Mouse (Mus musculus) T-helper 1 cell (primary cell): ENCODE measurements around the gene Tanc1.

ENCODE experiments used
- in situ Hi-C: fragments of 300-600 bp; cut with MboI, MseI; formaldehyde crosslinking; loops from one replicate; pipeline ENCODE4 v1.15.1; 2025; ENCODE audit warnings: high pct_unique_total_duplicates

Gene Tanc1

GRCm38 (mm10) chr2:59648444-59648843 lies 36.6 kb downstream of the Tanc1 start:
- in situ Hi-C loops, result no loop called here

GRCm38 (mm10) chr2:59651801-59652200 lies 40.0 kb downstream of the Tanc1 start:
- in situ Hi-C loops, result no loop called here

DNA sequence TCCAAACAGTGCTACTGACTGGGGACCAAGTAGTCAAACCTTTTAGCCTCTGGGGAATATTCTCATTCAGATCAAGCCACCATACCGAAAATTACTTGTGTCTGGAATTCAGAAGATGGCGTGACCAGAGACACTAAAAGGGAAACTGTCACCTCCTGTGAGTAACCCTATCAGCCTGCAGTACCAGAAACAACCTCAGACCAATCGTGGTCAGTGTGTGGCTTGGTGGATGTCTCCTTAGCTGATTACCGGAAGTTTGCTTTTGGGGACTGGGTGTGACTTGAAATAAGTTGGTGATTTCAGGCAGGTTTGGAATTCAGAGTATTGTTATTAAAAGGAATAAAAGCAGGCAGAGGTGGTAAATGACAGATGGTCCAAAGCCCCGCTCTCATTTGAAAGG lies 40.9 kb downstream of the Tanc1 start:
- in situ Hi-C loops, result no loop called here

- in situ Hi-C loops, result no loop called here
Measured at GRCm38 (mm10) chr2:59653306-59654165, 41.7 kb downstream of the Tanc1 start.

DNA sequence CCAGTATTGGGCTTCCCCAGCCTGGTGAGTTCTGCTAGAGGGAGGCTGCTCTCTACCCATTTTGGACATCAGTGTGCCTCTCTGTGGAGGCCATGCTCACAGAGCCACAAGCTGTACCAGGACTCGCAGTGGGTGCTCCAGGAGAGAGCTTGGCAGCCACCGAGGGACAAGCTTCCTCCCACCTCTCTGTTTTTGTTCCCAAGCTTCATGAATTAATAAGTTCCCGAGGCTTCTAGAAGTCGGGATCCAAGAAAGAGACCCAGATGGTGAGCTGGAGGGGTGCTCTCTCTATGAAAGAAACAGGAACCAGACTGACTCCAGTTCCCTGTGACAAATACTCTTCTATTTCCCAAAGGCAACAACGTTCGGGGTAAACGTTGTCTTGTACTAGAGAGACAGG lies 43.6 kb downstream of the Tanc1 start:
- in situ Hi-C loops, result no loop called here

- in situ Hi-C loops, result no loop called here
Measured at GRCm38 (mm10) chr2:59656680-59657079, 44.8 kb downstream of the Tanc1 start.

DNA sequence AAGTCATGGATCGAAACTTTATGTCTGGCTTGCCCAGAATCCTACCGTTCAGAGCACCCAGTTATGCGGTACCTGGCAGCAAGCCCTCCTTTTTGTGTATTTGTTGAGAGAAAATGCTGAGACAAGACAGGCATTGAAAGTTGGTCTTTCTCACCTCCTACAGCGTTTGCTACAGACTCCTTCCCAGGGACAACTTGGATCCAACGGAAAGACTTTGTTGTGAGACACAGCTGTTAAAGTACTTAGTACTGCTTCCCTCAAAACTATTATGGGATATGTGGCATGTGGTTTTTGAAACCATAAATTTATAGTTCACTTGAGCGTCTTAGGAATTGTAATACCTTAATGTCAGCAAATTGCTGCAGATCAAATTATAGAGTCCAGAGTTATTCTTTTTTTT lies 47.8 kb downstream of the Tanc1 start:
- in situ Hi-C loops, result no loop called here

DNA sequence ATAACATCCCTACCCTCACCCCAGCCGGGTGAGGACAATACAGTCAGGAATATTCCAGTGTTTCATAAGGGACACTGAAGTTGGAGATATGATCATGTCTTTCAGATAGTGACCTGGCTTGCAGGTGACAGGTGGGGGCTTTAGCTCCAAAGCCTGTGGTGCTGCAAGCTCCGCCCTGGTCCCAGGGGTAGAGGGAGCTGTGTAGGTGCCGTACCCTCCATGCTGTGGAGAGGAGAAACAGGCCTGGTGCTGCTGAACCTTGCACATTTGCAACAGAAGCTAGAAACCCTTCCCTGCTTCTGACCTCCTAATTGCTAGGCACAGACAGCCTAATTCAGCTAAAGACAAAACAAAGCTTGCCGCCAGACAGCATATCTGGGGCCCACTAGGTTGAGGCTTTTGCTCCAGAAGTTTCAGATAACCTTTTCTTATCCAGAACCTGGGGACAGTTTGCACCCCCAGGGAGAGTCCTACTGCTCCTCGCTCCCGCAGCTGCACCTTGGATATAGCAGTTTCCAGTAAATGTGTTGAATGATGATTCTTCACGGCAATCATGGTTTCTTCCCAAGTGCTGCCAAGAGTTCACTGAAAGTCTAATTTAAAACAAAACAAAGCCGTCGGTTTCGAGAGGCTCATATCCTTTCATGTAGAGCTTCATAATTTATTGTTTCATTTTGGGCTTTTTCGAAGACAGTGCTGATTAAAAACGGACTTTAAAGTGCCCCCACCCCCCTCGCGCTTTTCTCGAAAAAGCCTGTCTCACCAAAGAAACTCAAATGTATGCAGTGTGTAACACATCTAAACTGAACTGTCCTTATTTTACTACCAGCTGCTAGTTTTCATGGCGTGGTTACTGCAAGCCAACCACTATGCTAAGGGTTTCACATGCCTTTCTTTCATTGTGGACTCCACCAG lies 49.3 kb downstream of the Tanc1 start:
- in situ Hi-C loops, result no loop called here

DNA sequence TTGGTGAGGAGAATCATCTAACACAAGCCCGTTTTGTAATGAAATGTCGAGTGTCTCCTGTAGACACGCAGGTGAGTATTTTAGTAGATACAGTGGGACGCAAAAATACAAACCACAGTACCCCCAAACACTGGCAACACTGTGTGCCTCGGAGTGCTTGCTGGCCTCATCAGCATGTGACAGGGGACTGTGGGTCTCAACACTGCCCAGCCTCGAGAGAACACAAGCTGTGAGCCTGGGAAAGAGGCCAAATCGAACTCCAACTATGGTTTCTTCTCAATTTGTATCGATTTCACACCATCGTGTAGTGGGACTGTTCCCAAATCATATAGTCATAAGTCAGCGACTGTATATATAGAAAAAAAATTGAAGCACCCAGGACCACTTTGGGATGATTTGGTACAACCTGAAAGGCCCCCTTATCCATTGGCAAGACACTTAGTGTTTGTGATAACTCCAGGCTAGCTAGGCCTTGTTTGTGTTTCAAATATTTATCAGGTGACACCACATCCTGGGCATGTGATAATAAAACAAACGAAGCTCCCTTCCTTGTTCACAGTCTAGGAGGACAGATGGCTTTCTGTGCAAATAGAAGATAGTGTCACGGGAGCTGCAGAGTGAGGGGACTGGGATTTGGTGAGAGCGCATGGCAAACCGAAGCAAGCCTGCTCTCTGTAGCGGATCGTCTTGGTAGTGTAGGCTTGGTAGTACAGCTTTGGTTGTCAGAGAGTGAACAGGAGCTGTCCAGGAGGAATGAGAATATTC lies 53.1 kb downstream of the Tanc1 start:
- in situ Hi-C loops, result no loop called here

GRCm38 (mm10) chr2:59666533-59666932 lies 54.7 kb downstream of the Tanc1 start:
- in situ Hi-C loops, result no loop called here

GRCm38 (mm10) chr2:59670087-59671060 lies 58.5 kb downstream of the Tanc1 start:
- in situ Hi-C loops, result no loop called here

DNA sequence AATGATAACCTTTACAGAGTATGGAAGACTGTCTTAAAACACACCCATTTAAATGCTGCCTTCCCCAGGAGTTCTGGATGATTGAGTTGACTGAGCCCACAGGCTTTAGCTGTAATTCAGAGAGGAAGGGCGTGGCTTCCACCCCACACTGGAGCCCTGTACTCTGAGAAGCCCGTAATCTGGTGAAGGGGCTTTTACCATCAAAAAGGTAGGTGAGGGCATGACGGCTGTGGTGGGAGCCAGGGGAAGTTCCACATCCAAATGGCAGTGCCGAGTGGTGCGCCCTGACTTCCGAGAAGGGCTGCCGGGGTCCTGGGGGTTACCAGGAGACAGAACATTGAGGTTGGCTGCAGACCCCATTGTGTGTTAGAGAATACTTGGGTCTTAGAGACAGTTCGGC lies 59.8 kb downstream of the Tanc1 start:
- in situ Hi-C loops, result no loop called here

DNA sequence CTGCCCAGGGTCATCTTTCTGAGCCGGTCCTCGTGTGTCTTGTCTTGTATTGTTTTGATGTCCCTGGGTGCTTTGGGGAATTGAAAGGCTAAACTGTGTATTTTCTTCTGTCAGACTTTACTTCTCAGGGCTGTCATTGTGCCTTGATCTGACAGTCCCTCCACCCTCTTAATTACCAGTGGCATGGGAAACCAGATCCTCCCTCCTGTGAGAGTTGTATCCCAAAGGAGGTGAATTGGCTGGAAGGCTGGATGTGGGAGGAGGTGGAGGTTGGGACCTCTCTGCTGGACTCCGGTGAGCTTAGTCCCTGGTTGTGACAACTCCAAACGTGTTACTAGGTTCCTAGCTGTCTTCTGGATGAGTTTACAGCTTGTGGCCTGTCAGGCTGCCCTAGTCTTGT lies 60.2 kb downstream of the Tanc1 start:
- in situ Hi-C loops, result no loop called here

- in situ Hi-C loops, result no loop called here
Measured at GRCm38 (mm10) chr2:59672686-59673085, 60.8 kb downstream of the Tanc1 start.

GRCm38 (mm10) chr2:59673351-59673750 lies 61.5 kb downstream of the Tanc1 start:
- in situ Hi-C loops, result no loop called here

DNA sequence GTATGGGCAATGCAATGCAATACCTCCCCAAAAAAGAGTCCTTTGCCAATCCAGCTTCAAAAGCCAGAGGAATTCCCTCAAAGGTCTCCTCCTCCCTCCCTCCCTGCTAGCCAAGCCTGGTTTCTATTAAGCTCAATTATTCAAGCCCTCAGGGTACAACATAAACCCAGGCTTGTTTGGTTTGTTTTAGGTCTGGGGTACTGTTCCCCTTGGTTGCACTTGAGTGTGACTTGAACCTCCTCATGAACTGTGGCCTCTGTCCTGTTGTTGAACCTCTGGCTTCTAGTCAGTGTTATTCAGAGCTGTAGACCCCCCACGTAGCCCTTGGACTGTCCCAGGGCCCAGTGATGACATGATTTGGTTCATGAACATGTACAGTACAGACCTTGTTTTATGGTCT lies 62.0 kb downstream of the Tanc1 start:
- in situ Hi-C loops, result no loop called here

DNA sequence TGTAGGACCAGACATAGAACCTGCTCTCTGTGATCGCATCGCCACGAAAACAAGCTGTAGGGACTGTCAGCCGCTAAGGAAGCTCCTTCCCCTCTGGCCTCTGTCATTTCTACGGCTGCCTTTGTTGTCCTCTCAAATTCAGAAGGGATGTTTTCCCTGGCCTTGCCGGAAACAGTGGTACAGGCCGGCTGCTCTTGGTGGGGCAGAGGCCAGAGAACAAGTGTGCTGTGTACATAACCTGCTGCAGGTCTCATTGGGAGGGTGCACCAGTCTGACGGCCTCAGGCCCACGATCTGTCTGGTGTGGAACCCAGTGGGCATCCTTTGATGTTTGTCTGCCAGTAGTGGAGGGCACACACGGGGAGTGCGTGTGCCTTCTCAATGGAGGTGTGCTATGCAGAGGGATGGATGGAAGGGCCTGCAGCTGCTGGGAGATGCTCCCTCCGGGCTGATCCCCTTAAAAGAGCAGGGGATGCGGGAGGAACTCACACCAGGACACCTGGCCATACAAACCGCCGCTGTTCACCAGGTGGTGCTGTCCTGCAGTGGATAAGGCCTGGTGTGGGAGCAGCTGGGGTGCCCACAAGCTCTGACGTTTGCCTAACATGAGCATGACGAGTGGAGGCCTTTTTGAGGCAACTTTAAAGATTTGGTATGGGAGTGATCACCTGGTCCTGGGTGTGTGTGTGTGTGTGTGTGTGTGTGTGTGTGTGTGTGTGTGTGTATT lies 63.6 kb downstream of the Tanc1 start:
- in situ Hi-C loops, result no loop called here

DNA sequence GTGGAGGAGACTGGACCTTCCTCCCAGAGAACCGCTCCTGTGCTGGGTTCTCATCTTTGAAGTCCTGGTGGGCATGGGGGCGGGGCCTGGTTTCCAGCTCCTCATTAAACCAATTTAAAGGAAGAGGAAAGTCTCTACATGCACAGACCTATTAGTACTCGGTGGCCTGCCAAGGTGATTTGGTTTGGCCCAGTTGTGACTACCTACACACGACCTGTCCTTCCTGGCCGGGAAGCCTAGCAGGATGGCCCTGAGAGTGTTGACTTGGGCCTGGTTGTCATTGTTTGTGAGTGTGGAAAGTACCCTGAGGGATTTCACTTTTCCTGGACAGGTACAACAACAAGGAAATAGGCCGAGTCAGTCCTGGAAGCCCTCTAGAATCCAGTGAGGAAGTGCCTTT lies 64.2 kb downstream of the Tanc1 start:
- in situ Hi-C loops, result no loop called here

GRCm38 (mm10) chr2:59676442-59676841 lies 64.6 kb downstream of the Tanc1 start:
- in situ Hi-C loops, result no loop called here

DNA sequence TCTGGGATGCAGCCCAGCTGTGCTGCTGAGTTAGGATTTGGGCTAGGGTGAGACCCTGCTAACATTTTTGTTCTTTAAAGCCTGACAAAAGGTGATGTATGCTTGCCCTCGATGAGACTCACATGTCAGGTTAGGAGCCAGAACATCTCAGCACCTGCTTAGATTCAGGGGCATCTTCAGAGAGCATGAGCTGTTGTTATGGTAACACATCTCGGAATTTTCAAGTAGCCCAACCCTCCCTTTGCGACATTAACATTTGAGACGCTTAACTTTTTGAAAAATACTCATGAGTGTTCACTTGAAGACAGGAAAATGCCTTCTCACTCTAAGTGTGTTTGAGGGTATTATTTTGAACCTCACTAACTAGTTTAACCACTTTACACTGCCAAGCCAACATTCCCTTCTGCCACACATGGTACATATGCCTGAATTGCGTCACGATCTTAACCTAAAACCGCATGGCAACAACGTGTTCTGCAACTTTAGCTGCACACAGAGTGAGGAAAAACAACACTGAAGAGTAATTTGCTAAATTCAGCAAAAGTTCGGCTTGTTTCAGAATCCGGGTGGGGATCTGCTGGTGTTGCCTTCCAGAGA lies 67.7 kb downstream of the Tanc1 start:
- in situ Hi-C loops, result no loop called here
